Mouse (Mus musculus): ENCODE data around the gene Cd3eap. TPM values are rescaled to one million over a fixed set of nuclear protein-coding genes. Genes with fewer than 3 reads are reported as not detected.
A peak's percentile ranks its signal among the peaks of the same experiment; 100 is the strongest.

Cd3eap gene
- polyA plus RNA-seq, 1 experiment from 2014 or later = 19.5 TPM

GRCm38 (mm10) chr7:19359892-19360641 is 784 bp upstream of the Cd3eap start:
- WGBS (ENCODE audit: insufficient replicate concordance) = under 1% methylated on average over 45 of the region's 45 CpGs
- peak; percentile 69 for ATAC-seq
- peaks cover 64% of the 10 kb centered on the region for H3K4me1 ChIP-seq
- peak overlapping the region; percentile 77 for H3K9ac ChIP-seq
- H3K36me3 ChIP-seq = peaks cover 28% of the 10 kb centered on the region
- peaks cover 17% of the 10 kb centered on the region for H3K27me3 ChIP-seq (replicated peaks)
- H3K9me3 ChIP-seq (replicated peaks) = no peaks in the 10 kb centered on the region
- peak overlapping the region; percentile 72 for H3K4me3 ChIP-seq
- peak overlapping the region; percentile 82 for H3K27ac ChIP-seq
- peak overlapping the region; percentile 100 for H3K4me2 ChIP-seq

DNA sequence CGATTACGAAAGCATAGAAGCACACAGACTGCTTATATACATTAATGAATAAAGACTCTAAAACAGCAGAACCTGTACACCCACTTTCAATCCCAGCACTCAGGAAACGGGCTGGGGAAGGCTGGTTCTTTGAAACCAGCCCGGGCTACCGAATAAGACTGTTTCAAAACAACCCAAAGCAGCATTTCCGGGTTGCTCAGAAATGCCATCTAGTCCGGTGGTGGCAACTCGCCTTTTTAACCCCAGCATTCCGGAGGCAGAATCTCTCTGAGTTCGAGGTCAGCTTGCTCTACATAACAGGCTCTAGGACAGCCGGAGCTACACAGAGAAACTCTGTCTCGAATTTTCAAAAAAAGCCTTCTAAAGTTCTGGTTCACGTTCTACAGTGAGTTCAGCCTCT is 649 bp downstream of the Cd3eap start:
- ATAC-seq = no peak
- Histone ChIP-seq H3K4me3 (peak overlapping the region; percentile 72), H3K9ac (peak overlapping the region; percentile 77), H3K4me1 (peaks cover 57% of the 10 kb centered on the region), H3K4me2 (peak overlapping the region; percentile 100), H3K27ac (0 out of 2 replicates have a peak overlapping the region, but pooled peaks have one; percentile 82), H3K36me3 (peaks cover 40% of the 10 kb centered on the region), H3K9me3 (replicated peaks) (no peaks in the 10 kb centered on the region), H3K27me3 (replicated peaks) (peaks cover 10% of the 10 kb centered on the region)
- 14% methylated on average over 13 of the region's 13 CpGs for WGBS (ENCODE audit: insufficient replicate concordance)

DNA sequence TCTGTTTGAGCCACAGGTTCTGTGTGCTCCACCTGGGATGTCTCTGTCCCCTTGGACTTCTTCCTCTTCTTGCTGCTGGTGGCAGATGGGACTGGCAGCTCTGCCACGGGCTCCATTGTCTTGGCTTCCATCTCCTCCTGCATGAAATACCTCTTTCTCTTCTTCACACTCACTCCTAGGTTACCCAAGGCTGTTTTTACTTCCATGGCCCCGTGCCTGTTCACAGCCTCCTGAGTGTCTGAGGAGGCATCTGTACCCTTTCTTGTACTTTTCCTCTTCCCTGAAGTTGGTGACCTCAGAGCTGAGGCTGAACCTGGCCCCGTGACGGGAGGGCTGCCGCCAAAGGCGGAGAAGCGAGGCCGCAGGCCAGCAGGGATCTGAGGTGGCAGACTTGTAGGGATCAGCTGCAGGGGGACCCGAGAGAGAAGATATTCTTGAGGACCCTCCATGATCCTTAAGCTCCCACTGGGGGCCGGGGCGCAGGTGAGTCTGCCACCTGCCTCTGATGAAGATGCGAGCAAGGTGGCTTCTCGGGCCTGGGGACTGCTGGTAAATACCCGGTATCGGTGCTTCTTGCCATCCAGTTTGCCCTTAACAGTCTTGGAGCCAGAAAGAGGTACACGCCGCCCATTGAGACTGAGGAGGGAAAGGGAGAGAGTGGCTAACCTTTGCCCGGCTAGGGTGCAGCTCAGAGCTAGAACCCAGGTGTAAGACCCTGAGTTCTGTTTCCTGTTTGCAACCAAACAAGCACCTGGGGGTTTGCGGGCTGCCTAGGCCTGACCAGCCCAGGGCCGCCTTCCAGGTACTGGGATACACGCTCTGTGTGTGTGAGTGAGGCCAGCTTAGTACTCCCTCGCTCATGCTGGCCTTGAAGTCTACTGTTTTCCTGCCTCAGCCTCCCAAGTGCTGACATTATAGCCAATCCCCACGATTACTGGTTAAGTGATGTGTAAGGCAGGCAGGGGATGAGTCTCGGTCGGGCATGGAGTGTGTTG is 1.6 kb downstream of the Cd3eap start:
- peak overlapping the region; percentile 72 for H3K4me3 ChIP-seq
- peaks cover 53% of the 10 kb centered on the region for H3K4me1 ChIP-seq
- peaks cover 3% of the 10 kb centered on the region; the same call in 1 of the 2 replicates for H3K27me3 ChIP-seq (replicated peaks)
- H3K9ac ChIP-seq = peak overlapping the region; percentile 77; the same call in 1 of the 2 replicates
- H3K27ac ChIP-seq = no peak overlapping the region
- no peak for ATAC-seq
- H3K36me3 ChIP-seq = peaks cover 49% of the 10 kb centered on the region
- 83% methylated on average over 25 of the region's 25 CpGs for whole genome bisulfite sequencing (ENCODE audit: insufficient replicate concordance)
- H3K9me3 ChIP-seq (replicated peaks) = no peaks in the 10 kb centered on the region
- peak overlapping the region; percentile 100 for H3K4me2 ChIP-seq

- H3K4me1 ChIP-seq = peaks cover 39% of the 10 kb centered on the region
- H3K36me3 ChIP-seq = peaks cover 55% of the 10 kb centered on the region
- no peak for ATAC-seq
- no peak overlapping the region for H3K4me3 ChIP-seq
- H3K9ac ChIP-seq = no peak overlapping the region
- 84% methylated on average over 10 of the region's 10 CpGs for WGBS (ENCODE audit: insufficient replicate concordance)
- no peaks in the 10 kb centered on the region for H3K9me3 ChIP-seq (replicated peaks)
- no peak overlapping the region for H3K4me2 ChIP-seq
- H3K27me3 ChIP-seq (replicated peaks) = no peaks in the 10 kb centered on the region
- H3K27ac ChIP-seq = no peak overlapping the region
Measured at GRCm38 (mm10) chr7:19356311-19356710, 3.0 kb downstream of the Cd3eap start.

DNA sequence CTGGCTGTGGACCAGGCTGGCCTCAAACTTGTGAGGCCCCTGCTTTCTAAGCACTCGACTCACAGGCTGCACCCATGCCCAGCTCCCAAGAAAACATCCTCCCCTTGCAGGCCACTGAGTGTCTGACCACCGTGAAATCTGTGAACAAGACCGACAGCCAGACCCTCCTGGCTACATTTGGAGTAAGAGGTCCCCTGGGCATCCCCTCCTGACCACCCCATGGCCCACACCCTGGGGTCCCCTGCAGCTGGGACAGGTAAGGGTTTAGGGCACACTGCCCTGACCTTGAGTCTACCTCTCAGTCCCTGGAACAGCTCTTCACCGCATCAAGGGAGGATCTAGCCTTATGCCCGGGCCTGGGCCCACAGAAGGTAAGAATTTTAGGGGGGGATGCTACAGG is 4.3 kb downstream of the Cd3eap start:
- H3K9ac ChIP-seq = no peak overlapping the region
- no peak overlapping the region for H3K27ac ChIP-seq
- no peak for ATAC-seq
- H3K4me1 ChIP-seq = peaks cover 29% of the 10 kb centered on the region
- no peak overlapping the region for H3K4me3 ChIP-seq
- H3K27me3 ChIP-seq (replicated peaks) = no peaks in the 10 kb centered on the region
- WGBS (ENCODE audit: insufficient replicate concordance) = 81% methylated on average over 5 of the region's 5 CpGs
- H3K36me3 ChIP-seq = peaks cover 65% of the 10 kb centered on the region
- no peaks in the 10 kb centered on the region for H3K9me3 ChIP-seq (replicated peaks)
- H3K4me2 ChIP-seq = no peak overlapping the region

DNA sequence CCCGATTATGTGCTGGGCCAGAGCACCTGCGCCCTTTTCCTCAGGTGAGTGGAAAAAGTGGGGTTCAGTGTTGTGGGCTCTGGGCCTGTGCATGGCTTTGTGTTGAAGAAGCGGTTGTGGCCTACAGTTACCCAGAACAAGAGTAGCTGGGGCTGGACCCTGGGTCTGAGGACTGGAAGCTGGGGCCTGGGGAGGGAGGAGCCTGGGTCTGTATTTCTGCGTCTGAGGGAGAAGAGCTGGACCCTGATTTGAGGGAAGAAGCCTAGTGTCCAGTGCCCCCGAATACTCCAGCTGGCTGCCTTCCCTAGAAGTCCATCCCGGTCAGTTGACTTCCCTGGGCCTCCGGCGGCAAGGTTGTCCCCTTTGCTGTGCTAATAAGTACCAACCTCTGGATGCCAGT is 9.1 kb downstream of the Cd3eap start:
- H3K9ac ChIP-seq = no peak overlapping the region
- no peak overlapping the region for H3K27ac ChIP-seq
- H3K36me3 ChIP-seq = peaks cover 57% of the 10 kb centered on the region
- H3K9me3 ChIP-seq (replicated peaks) = no peaks in the 10 kb centered on the region
- peaks cover 19% of the 10 kb centered on the region for H3K4me1 ChIP-seq
- H3K4me2 ChIP-seq = no peak overlapping the region
- H3K27me3 ChIP-seq (replicated peaks) = no peaks in the 10 kb centered on the region
- no peak overlapping the region for H3K4me3 ChIP-seq
- 90% methylated on average over 8 of the region's 8 CpGs for WGBS (ENCODE audit: insufficient replicate concordance)
- ATAC-seq = no peak

DNA sequence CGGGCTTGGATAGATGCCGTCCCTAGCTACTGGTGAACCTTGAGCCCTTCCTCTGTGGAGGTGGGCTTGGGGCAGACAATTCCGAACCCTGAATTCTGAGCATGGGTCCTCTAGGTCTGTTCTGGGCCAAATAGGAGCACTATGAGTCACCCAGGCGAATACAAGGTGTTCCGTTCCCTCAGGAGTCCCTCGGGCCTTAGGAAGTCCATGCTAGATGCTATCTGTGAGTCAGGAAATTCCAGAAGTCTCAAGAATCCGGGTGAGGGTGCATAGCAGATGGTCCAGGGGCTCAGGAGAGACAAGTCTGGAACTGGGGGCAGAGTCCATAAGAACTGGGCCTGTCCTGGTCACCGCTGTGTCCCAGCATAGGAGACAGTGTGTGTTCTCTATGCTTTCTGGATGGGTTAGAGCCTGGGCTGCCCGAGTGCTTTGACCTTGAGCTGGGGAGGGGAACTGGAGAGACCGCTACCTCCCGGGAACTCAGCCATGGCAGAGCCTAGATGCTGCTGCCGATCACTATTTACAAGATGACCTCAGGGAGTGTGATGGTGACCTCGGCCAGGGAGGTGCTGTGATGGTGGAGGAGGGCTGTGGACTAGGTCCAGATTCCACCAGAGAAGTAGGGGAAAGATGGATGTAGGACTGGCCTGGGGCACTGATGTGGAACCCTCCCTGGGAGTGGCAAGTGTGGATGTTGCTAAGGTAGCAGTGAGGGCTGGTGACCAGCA is 9.9 kb downstream of the Cd3eap start:
- Histone ChIP-seq H3K4me3 (no peak overlapping the region), H3K27me3 (replicated peaks) (peaks cover 2% of the 10 kb centered on the region; the same call in 1 of the 2 replicates), H3K36me3 (peaks cover 48% of the 10 kb centered on the region), H3K27ac (no peak overlapping the region), H3K4me1 (peaks cover 23% of the 10 kb centered on the region), H3K9ac (no peak overlapping the region), H3K4me2 (no peak overlapping the region), H3K9me3 (replicated peaks) (no peaks in the 10 kb centered on the region)
- 66% methylated on average over 13 of the region's 13 CpGs for WGBS (ENCODE audit: insufficient replicate concordance)
- ATAC-seq = no peak

GRCm38 (mm10) chr7:19344938-19345471 is 14.3 kb downstream of the Cd3eap start:
- WGBS (ENCODE audit: insufficient replicate concordance) = under 1% methylated on average over 31 of the region's 31 CpGs
- ATAC-seq = peak; percentile 94

GRCm38 (mm10) chr7:19344237-19344847 is 14.9 kb downstream of the Cd3eap start, which contains the start of gene Ercc1:
Ercc1 (plus strand) TSS chr7:19344778.
- WGBS (ENCODE audit: insufficient replicate concordance) = 16% methylated on average over 12 of the region's 12 CpGs
- peaks cover 52% of the 10 kb centered on the region for H3K27me3 ChIP-seq (replicated peaks)

More at GRCm38 (mm10) chr7:19344938-19345471, 14.3 kb downstream of the Cd3eap start:
- peaks cover 50% of the 10 kb centered on the region for H3K4me1 ChIP-seq
- peak overlapping the region; percentile 85 for H3K4me2 ChIP-seq
- H3K36me3 ChIP-seq = peaks cover 18% of the 10 kb centered on the region
- H3K4me3 ChIP-seq = peak overlapping the region; percentile 67
- peaks cover 45% of the 10 kb centered on the region for H3K27me3 ChIP-seq (replicated peaks)
- H3K9me3 ChIP-seq (replicated peaks) = no peaks in the 10 kb centered on the region
- H3K27ac ChIP-seq = peak overlapping the region; percentile 45; the same call in 1 of the 2 replicates
- H3K9ac ChIP-seq = peak overlapping the region; percentile 69

DNA sequence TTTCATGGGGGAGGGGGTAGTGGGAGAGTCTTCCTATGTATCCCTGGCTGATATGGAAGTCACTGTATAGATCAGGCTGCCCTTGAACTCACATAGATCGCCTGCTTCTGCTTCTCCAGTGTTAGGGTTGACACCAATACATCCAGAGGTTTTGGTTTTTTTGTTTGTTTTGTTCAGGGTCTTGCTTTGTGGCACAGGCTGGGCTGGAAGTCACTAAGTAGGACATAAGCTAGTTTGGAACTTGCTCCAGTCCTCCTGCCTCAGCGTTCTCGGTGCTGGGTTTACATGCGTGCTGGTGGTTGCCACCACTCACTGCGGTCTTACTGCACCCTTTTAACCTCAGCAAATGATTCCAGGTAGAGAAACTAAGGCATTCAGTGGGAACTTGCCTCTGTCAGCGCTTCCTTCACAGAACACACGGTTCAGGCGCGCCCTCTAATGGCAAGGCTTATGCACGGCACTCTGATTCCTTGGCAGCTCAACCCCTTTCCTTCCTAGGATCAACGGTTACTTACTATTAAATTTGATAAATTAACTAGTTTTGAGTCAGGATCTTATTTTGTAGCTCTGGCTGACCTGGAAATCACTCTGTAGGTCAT is 16.0 kb downstream of the Cd3eap start:
- H3K27ac ChIP-seq = no peak overlapping the region
- no peak for ATAC-seq
- H3K4me3 ChIP-seq = no peak overlapping the region; the same call in 1 of the 2 replicates
- peaks cover 59% of the 10 kb centered on the region for H3K27me3 ChIP-seq (replicated peaks)
- no peaks in the 10 kb centered on the region for H3K9me3 ChIP-seq (replicated peaks)
- H3K36me3 ChIP-seq = peaks cover 2% of the 10 kb centered on the region; the same call in 1 of the 2 replicates
- no peak overlapping the region for H3K9ac ChIP-seq
- H3K4me1 ChIP-seq = peaks cover 42% of the 10 kb centered on the region
- peak overlapping the region; percentile 63 for H3K4me2 ChIP-seq
- whole genome bisulfite sequencing (ENCODE audit: insufficient replicate concordance) = 1% methylated on average over 11 of the region's 11 CpGs

More at GRCm38 (mm10) chr7:19344237-19344847, 14.9 kb downstream of the Cd3eap start, which contains the start of gene Ercc1:
- H3K27ac ChIP-seq = peak within 1 kb of the TSS; percentile 45; the same call in 1 of the 2 replicates
- peak within 1 kb of the TSS; percentile 67 for H3K4me3 ChIP-seq
- ATAC-seq = no peak
- H3K9me3 ChIP-seq (replicated peaks) = no peaks in the 10 kb centered on the region
- H3K4me2 ChIP-seq = peak within 1 kb of the TSS; percentile 85
- H3K36me3 ChIP-seq = peaks cover 11% of the 10 kb centered on the region
- peaks cover 43% of the 10 kb centered on the region for H3K4me1 ChIP-seq
- H3K9ac ChIP-seq = peak within 1 kb of the TSS; percentile 69
